Mouse (Mus musculus): ENCODE data around the gene Atg16l2. TPM values are rescaled to one million over a fixed set of nuclear protein-coding genes. Genes with fewer than 3 reads are reported as not detected.

Atg16l2 gene
- polyA plus RNA-seq, 1 experiment: 60.5 TPM

DNA sequence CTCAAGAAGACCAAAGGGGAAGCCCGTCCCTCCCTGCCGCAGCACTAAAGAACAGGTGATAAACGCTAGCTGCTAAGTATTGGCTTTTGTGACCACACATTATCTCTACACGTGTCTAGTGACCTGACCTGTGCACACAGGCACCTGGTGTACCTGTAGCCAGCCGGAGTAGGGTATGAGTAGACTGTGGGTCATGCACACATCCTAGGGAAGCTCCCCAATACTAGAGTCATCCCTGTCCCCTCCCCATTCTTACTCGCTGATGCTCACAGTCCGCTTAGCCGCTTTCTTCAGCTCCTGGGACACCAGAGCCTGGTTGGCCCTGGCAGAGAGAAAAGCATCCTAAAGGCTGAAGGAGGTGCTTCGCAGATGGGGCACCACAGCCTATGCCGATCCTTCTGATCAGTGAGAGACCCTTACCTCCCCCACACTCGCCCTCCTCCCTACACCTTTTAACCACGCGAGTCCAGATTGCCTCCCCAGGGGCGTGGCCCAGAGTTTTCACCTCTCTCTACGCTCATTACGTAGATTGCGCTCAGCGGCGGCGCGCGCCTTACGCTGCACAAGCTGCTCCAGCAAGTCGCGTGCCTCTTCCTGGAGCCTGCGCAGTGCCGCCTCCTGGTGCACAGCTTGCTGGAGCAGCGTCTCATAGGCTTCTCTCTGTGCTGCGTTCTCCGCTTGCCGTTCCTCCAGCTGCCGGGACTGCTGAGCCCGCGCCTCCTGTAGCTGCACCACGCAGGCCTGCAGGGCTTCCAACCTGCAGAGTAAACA, 5.6 kb downstream of the Atg16l2 start:
- Histone ChIP-seq H3K4me1 (ENCODE audit: control insufficient read depth, insufficient read depth, low read length) (peaks cover 19% of the 10 kb centered on the region), H3K4me3 (replicated peaks; ENCODE audit: insufficient read depth, low read depth, low read length) (peak overlapping the region; percentile 53), H3K27me3 (ENCODE audit: control insufficient read depth, insufficient read depth, low read length) (no peaks in the 10 kb centered on the region), H3K27ac (ENCODE audit: insufficient read depth, low read length) (peak overlapping the region; percentile 55)
- TF ChIP-seq CTCF (IDR thresholded peaks at IDR 0.05; ENCODE audit: borderline replicate concordance, insufficient read depth, low read depth, low read length) (no peak), POLR2A (IDR thresholded peaks at IDR 0.05; ENCODE audit: borderline replicate concordance, insufficient read depth, low read length) (peak; percentile 66)
- peak; percentile 88 for DNase-seq
- 11% methylated on average over 35 of the region's 35 CpGs for WGBS

DNA sequence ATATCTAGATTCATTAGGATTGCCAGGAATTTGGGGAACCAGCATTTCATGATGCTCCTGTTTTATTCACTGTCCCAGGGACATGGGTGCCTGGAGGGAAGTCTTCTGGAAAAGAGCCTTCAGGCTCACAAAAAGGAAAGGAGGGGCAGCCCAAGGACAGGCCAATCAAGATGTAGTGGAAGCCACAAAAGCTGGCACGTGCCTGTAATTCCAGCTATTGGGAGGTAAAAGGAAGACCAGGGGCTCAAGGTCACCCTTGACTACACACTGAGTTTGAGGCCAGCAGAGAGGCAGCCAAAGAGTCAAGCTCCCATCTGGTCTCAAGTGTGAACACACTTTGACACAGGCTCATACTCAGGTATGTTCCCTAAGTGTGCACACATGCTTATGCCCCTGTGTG, 6.6 kb downstream of the Atg16l2 start:
- no peak for DNase-seq
- WGBS: 50% methylated on average over 1 of the region's 1 CpGs
- H3K27ac ChIP-seq (ENCODE audit: insufficient read depth, low read length): no peak overlapping the region
- H3K4me3 ChIP-seq (replicated peaks; ENCODE audit: insufficient read depth, low read depth, low read length): no peak overlapping the region
- peaks cover 19% of the 10 kb centered on the region for H3K4me1 ChIP-seq (ENCODE audit: control insufficient read depth, insufficient read depth, low read length)
- TF ChIP-seq CTCF (IDR thresholded peaks at IDR 0.05; ENCODE audit: borderline replicate concordance, insufficient read depth, low read depth, low read length): no peak
- TF ChIP-seq POLR2A (IDR thresholded peaks at IDR 0.05; ENCODE audit: borderline replicate concordance, insufficient read depth, low read length): no peak
- H3K27me3 ChIP-seq (ENCODE audit: control insufficient read depth, insufficient read depth, low read length): no peaks in the 10 kb centered on the region

DNA sequence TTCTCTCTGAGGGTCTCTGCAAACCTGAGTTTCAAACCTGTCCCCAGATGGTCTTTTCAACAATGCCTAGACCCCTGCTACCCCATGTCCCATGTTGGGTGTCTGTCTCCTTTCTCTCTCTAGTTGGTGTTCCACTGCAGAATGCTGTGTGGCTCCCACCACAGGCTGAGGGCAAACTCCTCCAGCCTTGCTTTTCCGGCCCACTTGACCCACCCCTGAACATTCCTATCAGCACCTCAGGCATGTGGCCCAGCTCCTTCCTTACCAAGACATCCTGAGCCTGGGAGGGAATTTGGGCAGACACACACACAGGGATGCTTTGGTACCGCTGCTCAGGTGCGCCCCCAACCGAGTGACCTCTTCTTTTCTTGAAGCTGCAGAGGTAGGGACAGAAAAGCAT, 8.4 kb downstream of the Atg16l2 start:
- DNase-seq: no peak
- 65% methylated on average over 4 of the region's 4 CpGs for WGBS
- Histone ChIP-seq H3K4me1 (ENCODE audit: control insufficient read depth, insufficient read depth, low read length) (peaks cover 13% of the 10 kb centered on the region), H3K4me3 (replicated peaks; ENCODE audit: insufficient read depth, low read depth, low read length) (no peak overlapping the region), H3K27ac (ENCODE audit: insufficient read depth, low read length) (no peak overlapping the region), H3K27me3 (ENCODE audit: control insufficient read depth, insufficient read depth, low read length) (no peaks in the 10 kb centered on the region)
- TF ChIP-seq CTCF (IDR thresholded peaks at IDR 0.05; ENCODE audit: borderline replicate concordance, insufficient read depth, low read depth, low read length) (no peak), POLR2A (IDR thresholded peaks at IDR 0.05; ENCODE audit: borderline replicate concordance, insufficient read depth, low read length) (no peak)

DNA sequence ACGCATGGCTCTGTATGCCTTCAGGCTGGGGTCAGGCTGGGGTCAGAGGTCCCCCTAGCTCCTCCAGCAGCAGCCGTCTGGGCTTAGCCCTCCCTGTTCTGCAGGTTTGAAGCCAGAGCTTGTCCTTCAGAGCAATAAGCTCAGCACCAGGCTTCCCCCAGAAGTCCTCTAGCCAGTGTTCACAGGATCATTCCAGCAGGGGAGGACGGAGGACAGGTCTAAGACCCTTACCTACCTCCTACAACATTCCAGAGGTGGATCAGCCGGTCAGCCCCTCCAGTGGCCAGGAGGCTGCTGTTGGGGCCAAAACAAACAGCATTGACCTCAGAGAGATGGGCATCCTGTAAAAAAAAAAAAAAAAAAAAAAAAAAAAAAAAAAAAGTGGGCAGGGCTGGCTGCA, 8.9 kb downstream of the Atg16l2 start:
- H3K4me3 ChIP-seq (replicated peaks; ENCODE audit: insufficient read depth, low read depth, low read length): no peak overlapping the region
- DNase-seq: no peak
- no peaks in the 10 kb centered on the region for H3K27me3 ChIP-seq (ENCODE audit: control insufficient read depth, insufficient read depth, low read length)
- WGBS: 71% methylated on average over 4 of the region's 4 CpGs
- H3K4me1 ChIP-seq (ENCODE audit: control insufficient read depth, insufficient read depth, low read length): peaks cover 13% of the 10 kb centered on the region
- TF ChIP-seq CTCF (IDR thresholded peaks at IDR 0.05; ENCODE audit: borderline replicate concordance, insufficient read depth, low read depth, low read length) (no peak), POLR2A (IDR thresholded peaks at IDR 0.05; ENCODE audit: borderline replicate concordance, insufficient read depth, low read length) (no peak)
- no peak overlapping the region for H3K27ac ChIP-seq (ENCODE audit: insufficient read depth, low read length)

DNA sequence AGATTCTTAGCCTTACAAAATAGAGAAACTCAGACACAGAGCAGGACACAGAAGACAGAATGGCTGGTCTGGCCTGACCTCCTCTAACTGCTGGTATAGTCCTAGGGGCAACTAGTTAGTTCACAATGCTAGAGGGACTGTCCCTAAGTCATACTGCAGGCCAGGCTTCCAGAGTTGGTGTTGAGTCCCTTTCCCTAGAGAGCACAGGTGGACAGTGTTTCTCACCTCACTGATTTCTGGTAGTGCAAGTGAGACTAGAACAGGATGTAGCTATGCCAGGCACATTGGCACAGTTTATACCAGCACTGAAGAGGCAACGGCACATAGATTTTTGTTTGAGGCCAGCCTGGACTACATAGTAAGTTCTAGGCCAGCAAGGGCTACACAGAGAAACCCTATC, 9.4 kb downstream of the Atg16l2 start:
- TF ChIP-seq POLR2A (IDR thresholded peaks at IDR 0.05; ENCODE audit: borderline replicate concordance, insufficient read depth, low read length) (no peak), CTCF (IDR thresholded peaks at IDR 0.05; ENCODE audit: borderline replicate concordance, insufficient read depth, low read depth, low read length) (no peak)
- Histone ChIP-seq H3K27ac (ENCODE audit: insufficient read depth, low read length) (no peak overlapping the region), H3K4me3 (replicated peaks; ENCODE audit: insufficient read depth, low read depth, low read length) (no peak overlapping the region), H3K27me3 (ENCODE audit: control insufficient read depth, insufficient read depth, low read length) (no peaks in the 10 kb centered on the region), H3K4me1 (ENCODE audit: control insufficient read depth, insufficient read depth, low read length) (peaks cover 11% of the 10 kb centered on the region)
- no peak for DNase-seq
- WGBS: 53% methylated on average over 1 of the region's 1 CpGs

DNA sequence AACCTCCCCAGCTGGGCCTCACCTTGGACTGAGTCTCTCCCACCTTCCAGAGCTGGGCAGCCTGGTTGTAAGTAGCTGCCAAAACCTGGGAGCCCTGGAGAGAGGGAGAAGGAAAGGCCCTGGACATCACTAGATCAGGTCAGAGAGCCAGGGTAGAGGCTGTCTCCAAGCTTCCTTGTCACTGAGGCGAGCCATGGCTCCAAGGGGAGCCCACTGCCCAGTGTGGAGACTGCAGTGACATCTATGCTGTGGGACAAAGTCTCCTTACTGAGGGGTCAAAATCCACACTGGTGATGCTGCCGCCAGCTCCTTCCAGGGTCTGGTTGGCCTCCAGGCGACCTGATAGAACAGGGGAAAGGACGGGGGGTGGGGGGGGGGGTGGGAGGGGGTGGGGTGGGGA, 10.0 kb downstream of the Atg16l2 start:
- no peak for DNase-seq
- 57% methylated on average over 4 of the region's 4 CpGs for WGBS
- Histone ChIP-seq H3K27me3 (ENCODE audit: control insufficient read depth, insufficient read depth, low read length) (no peaks in the 10 kb centered on the region), H3K4me3 (replicated peaks; ENCODE audit: insufficient read depth, low read depth, low read length) (no peak overlapping the region), H3K4me1 (ENCODE audit: control insufficient read depth, insufficient read depth, low read length) (peaks cover 8% of the 10 kb centered on the region), H3K27ac (ENCODE audit: insufficient read depth, low read length) (no peak overlapping the region)
- TF ChIP-seq POLR2A (IDR thresholded peaks at IDR 0.05; ENCODE audit: borderline replicate concordance, insufficient read depth, low read length) (no peak), CTCF (IDR thresholded peaks at IDR 0.05; ENCODE audit: borderline replicate concordance, insufficient read depth, low read depth, low read length) (no peak)

DNA sequence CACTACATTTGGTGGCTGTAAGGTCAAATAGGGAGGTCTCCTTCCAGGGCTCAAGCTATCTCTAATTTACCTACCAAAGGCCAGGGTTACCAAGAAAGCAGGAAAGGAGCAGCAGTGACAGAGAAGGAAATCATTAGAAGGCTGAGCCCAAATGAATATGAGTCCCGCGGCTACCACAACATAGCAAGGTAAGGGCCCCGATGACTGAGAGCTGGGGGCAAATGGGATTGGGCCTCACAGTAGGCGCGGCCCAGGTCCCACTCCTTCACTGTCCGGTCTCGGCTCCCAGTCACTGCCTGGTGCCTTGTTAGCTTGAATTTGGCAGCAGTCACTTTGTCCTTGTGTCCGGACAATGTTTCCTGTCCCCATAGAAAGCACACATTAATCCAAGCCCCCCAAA, 10.4 kb downstream of the Atg16l2 start:
- Histone ChIP-seq H3K27me3 (ENCODE audit: control insufficient read depth, insufficient read depth, low read length) (no peaks in the 10 kb centered on the region), H3K4me1 (ENCODE audit: control insufficient read depth, insufficient read depth, low read length) (peaks cover 5% of the 10 kb centered on the region; the same call in 1 of the 2 replicates), H3K27ac (ENCODE audit: insufficient read depth, low read length) (no peak overlapping the region), H3K4me3 (replicated peaks; ENCODE audit: insufficient read depth, low read depth, low read length) (no peak overlapping the region)
- no peak for DNase-seq
- WGBS: 89% methylated on average over 8 of the region's 8 CpGs
- no peak for TF ChIP-seq POLR2A (IDR thresholded peaks at IDR 0.05; ENCODE audit: borderline replicate concordance, insufficient read depth, low read length)
- no peak for TF ChIP-seq CTCF (IDR thresholded peaks at IDR 0.05; ENCODE audit: borderline replicate concordance, insufficient read depth, low read depth, low read length)

DNA sequence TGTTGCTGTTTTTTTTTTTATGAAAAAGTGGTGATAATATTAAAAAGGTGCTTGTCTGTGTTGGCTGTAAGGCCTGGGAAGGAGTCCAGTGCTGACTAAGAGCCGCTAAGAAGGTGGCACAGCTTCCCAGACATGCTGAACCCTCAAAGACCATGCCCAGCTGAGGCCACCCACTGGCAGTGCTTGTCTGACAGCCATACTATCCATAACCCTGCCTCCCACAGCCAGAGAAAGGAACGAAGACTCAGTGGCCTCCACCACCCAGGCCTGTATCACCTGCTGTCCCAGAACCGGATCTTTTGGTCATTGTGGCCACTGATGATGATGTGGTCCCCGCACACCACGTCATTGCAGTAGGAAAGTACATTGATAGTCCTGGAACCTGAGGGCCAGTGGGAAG, 10.8 kb downstream of the Atg16l2 start:
- Histone ChIP-seq H3K27me3 (ENCODE audit: control insufficient read depth, insufficient read depth, low read length) (no peaks in the 10 kb centered on the region), H3K27ac (ENCODE audit: insufficient read depth, low read length) (no peak overlapping the region), H3K4me3 (replicated peaks; ENCODE audit: insufficient read depth, low read depth, low read length) (no peak overlapping the region), H3K4me1 (ENCODE audit: control insufficient read depth, insufficient read depth, low read length) (peaks cover 4% of the 10 kb centered on the region; the same call in 1 of the 2 replicates)
- no peak for DNase-seq
- 67% methylated on average over 5 of the region's 5 CpGs for WGBS
- TF ChIP-seq CTCF (IDR thresholded peaks at IDR 0.05; ENCODE audit: borderline replicate concordance, insufficient read depth, low read depth, low read length) (no peak), POLR2A (IDR thresholded peaks at IDR 0.05; ENCODE audit: borderline replicate concordance, insufficient read depth, low read length) (no peak)
